20 mouse cellular contexts compared by ENCODE assay signal in genomic region chr13:102006565-102006964, GRCm38 (mm10).
"Had no signal": no experiment of that assay in that cellular context is flagged by ENCODE, and none has a peak within 500 bp of the region (broad histone marks: within the 10 kb centered on the region; RNA-seq: fewer than 3 reads in every experiment).

No protein-coding gene starts in this region.

- DNase-seq: kidney, adult 18-20 months; kidney, adult 9 months; kidney, postnatal 14 days; kidney, postnatal 4 days; left cerebral cortex, postnatal 4 days; liver; lung, adult 18-20 months; lung, postnatal 10 days; lung, postnatal 36 days; thymus, adult 18-20 months; thymus, postnatal 36 days had no signal

- H3K4me2 ChIP-seq: limb, embryonic 13.5 days; liver, embryonic 12.5 days; liver, embryonic 15.5 days; midbrain, embryonic 13.5 days; neural tube, embryonic 13.5 days had no signal

- H3K36me3 ChIP-seq: limb, embryonic 13.5 days; liver, embryonic 12.5 days; liver, embryonic 15.5 days; midbrain, embryonic 10.5 days; midbrain, embryonic 13.5 days; neural tube, embryonic 13.5 days had no signal

- H3K9ac ChIP-seq: limb, embryonic 13.5 days; liver, embryonic 12.5 days; liver, embryonic 15.5 days; midbrain, embryonic 13.5 days; neural tube, embryonic 13.5 days had no signal

- ATAC-seq: liver, embryonic 12.5 days; midbrain, embryonic 13.5 days; midbrain, embryonic 16.5 days had no signal

- H3K9me3 ChIP-seq: limb, embryonic 13.5 days; liver, embryonic 12.5 days; liver, embryonic 15.5 days; megakaryocyte, embryonic 14.5 days; midbrain, embryonic 10.5 days; midbrain, embryonic 13.5 days; neural tube, embryonic 13.5 days had no signal

- H3K27ac ChIP-seq: limb, embryonic 13.5 days; liver, embryonic 12.5 days; liver, embryonic 15.5 days; midbrain, embryonic 10.5 days; midbrain, embryonic 13.5 days; neural tube, embryonic 13.5 days had no signal

- H3K27me3 ChIP-seq: limb, embryonic 13.5 days; liver, embryonic 12.5 days; liver, embryonic 15.5 days; megakaryocyte, embryonic 14.5 days; midbrain, embryonic 13.5 days; neural tube, embryonic 13.5 days had no signal

- H3K4me3 ChIP-seq: limb, embryonic 13.5 days; liver, embryonic 12.5 days; liver, embryonic 15.5 days; megakaryocyte, embryonic 14.5 days; midbrain, embryonic 10.5 days; midbrain, embryonic 13.5 days; myocyte; neural tube, embryonic 13.5 days had no signal

- H3K4me1 ChIP-seq: limb, embryonic 13.5 days; liver, embryonic 12.5 days; liver, embryonic 15.5 days; megakaryocyte, embryonic 14.5 days; midbrain, embryonic 10.5 days; midbrain, embryonic 13.5 days; neural tube, embryonic 13.5 days had no signal
